Mouse (Mus musculus): Measurements from ENCODE around the gene Arrdc5. TPM values are rescaled to one million over a fixed set of nuclear protein-coding genes. Genes with fewer than 3 reads are reported as not detected.
A peak's percentile ranks its signal among the peaks of the same experiment; 100 is the strongest.

Arrdc5 gene
- total RNA-seq, 2 experiments from 2014 or later, result not detected

DNA sequence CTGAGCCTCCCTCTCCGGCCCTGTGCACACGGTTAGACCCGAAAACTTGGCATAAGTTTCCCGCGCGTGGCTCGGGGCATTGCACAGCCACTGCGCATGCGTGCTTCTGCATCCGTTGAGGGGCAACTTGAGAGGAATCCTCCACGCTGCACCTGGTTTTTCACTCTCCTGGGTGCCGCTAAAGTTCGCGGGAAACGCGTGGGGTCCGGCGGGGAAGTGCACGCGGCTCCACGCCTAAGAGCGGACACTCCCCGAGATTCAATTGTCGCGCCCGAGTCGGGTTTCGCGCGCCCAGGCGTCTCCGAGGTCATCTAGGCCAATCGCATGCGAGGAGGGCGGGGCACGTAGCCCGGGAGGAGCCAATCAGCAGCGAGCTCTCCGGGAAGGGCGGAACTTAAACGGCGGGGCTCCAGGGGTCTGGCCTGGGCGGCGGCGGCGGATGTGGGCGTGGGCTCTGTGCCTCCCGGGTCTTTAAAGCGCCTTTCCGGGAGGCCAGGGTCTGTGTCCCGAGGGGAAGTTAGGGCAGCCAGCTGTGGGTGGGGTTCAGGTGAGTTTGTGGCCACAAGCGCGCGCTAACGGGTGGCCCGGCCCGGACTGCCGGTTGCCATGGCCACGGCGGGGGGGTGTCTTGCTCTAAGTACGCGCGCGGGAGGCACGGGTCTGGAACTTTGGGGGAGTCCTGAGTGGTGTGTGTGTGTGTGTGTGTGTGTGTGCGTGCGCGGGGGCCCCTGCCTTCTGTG lies 3.9 kb upstream of the Arrdc5 start:
- peak; percentile 88 to 93 for DNase-seq (ENCODE audit: low spot score in 2 of 2)

DNA sequence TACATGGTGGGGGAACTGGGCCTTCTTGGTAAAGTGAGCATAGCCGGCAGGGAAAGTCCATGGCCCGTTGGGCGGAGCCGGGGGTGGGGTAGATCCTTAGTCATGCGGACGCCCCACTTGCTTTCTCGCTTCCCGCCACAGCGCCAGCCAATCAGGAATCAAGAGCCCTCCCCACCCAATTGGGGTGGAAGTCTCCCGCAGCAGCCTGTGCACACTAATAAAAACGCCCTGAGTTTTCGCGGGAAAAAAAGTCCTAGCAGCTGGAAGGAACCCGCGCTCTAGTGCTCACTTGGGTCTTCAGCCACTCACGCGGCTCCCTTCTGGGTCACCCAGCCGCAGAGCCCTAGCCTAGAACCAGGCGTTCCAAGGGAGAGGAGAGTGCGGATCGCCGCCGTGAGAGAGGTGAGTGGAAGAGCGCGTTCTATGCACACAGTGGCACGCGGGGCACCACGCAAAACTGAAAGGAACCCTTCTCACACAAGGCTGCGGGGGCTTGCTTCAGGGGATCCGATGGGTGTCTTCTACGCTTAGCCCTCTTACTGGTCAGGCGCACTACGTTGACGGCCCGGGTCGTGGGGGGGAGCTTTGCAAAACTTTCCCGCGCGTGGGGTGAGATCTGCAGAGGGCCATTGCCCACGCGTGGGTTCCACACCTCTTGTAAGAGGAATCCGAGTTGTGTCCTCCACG lies 3.2 kb upstream of the Arrdc5 start, which contains the start of gene Uhrf1:
TSS of gene Uhrf1 (plus strand) at position 162 of the 687 bp plus-strand sequence.
- peak; percentile 53 to 76 for DNase-seq (ENCODE audit: low spot score in 2 of 2)

GRCm38 (mm10) chr17:56302363-56302996 lies 2.4 kb upstream of the Arrdc5 start:
- DNase-seq (ENCODE audit: low spot score in 2 of 2), result peak; percentile 34 to 37

- DNase-seq (ENCODE audit: low spot score in 2 of 2), result no peak
These were observed 1.8 kb downstream of the Arrdc5 start for GRCm38 (mm10) chr17:56298238-56298637.

- DNase-seq (ENCODE audit: low spot score in 2 of 2), result no peak
These were observed 3.9 kb downstream of the Arrdc5 start for GRCm38 (mm10) chr17:56296201-56296600.

DNA sequence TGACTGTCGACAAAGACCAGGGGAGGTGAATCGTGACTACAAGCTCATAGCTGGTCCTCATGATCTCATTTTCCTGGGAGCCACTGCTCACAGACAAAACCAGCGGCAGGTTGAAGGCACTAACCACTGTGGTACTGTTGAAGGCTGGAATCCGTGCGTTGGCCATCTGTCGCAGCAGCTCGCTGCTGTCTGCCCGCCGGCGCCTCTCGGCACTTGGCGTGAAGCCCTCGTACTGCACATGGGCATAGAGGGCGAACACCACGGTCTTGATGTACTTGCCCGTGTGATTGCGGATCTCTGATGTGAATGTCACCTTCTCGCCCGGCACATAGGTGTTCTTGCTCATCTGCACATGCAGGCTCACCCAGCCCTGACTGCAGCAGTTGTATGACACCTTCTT lies 5.8 kb downstream of the Arrdc5 start:
- DNase-seq (ENCODE audit: low spot score in 2 of 2), result no peak

GRCm38 (mm10) chr17:56293291-56293690 lies 6.8 kb downstream of the Arrdc5 start:
- DNase-seq (ENCODE audit: low spot score in 2 of 2), result no peak

DNA sequence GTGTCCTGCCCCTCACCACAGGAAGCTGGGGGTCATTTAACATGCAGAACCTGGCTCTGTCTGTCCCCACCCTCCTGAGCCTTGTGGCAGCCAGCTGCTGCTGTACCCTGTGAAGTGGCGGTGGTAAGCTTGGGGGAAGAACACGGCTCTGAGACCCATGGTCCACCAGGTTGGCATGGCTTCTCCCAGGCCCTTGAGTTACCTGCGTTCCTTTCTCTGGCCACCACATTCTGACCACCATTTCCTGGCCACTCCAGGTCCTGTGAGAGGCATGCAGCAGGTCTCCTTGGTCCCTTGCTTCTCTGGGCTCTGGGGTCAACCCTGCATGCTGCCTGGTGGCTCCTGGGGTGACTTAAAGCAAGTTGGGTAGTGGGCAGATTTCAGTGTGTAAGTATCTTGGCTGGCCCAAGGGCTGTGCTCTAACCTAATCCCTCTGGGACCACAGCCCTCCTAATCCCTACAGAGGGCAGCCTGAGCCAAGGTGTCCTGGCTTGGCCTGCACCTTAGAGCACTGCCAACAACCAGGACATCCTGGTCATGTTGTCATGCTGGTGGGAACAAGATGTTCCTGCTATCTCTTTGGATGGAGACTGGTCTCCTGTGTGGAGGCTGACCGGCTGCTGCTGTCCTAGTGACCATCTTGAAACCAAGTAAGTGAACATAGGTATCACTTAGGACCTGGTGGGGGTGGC lies 7.4 kb downstream of the Arrdc5 start, which contains the start of gene Plin3:
TSS of gene Plin3 (minus strand) at position 343 of the 692 bp plus-strand sequence.
- DNase-seq (ENCODE audit: low spot score in 2 of 2), result no peak

DNA sequence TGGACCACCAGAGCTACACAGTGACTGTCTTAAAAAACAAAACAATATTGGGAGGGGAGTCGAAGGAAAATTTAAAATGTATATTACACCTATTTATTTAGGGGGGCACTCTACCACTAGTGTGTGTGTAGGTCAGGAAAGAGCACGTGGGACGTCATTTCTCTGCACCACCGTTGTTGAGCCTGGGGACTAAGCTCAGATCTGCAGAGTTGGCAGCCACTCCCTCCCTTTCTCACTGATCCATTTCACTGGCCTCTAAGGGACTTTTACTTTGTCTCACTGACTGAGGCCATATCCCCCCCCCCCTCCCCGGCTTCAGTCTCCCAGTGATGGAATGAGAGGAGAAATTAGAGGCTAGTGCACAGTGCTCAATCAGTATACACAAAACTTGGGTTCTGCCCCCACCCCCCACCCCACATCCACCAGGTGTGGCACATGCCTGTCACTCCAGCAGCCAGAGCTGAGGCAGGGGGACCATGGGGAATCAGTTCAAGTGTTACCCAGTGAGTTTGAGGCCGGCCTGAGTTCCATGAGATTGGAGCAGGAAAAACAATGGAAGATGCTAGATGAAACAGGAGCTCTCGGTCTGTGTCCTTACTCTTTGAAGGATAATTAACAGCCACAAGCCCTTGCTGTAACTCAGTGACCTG lies 8.1 kb downstream of the Arrdc5 start:
- DNase-seq (ENCODE audit: low spot score in 2 of 2), result no peak

- DNase-seq (ENCODE audit: low spot score in 2 of 2), result peak; percentile 76 to 80
These were observed 8.9 kb downstream of the Arrdc5 start for GRCm38 (mm10) chr17:56291171-56291511.

DNA sequence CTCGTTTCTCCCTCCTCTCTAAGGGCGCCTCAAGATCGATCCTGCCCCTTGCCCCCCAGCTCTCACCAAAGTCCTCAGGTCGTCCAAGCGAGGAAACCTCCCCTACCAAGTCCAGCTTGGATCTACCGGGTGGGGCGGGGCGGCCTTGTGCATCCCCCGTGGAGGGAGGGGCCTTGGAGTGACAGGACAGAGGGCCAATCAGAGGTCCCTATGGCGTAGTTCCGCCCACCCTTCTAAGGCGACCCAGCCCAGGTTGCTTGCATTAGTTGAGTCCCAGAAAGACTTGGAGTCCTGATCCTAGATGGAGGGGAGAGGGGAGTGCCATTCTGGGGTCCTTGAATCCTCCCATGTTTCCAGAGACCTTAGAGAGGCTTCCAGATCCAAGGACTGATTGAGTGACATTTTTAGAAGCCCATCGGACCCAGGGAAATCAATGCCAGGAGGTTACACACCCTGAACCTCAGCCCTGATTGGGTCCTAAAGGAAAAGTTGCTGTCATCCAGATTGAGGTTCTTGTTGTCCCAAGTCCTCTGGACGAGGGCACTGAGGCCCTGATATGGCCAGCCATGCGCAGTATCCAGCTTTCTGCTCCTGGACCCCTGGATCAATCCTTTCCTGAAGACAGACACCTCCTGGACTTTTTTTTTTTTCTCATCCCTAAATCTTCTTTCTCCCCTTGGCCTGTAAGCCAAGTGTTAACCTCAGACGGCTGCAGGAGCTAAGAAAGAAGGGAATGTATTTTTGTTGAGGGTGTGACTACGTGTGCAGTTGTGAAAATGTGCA lies 9.5 kb downstream of the Arrdc5 start:
- peak; percentile 92 for DNase-seq (ENCODE audit: low spot score in 2 of 2)

DNA sequence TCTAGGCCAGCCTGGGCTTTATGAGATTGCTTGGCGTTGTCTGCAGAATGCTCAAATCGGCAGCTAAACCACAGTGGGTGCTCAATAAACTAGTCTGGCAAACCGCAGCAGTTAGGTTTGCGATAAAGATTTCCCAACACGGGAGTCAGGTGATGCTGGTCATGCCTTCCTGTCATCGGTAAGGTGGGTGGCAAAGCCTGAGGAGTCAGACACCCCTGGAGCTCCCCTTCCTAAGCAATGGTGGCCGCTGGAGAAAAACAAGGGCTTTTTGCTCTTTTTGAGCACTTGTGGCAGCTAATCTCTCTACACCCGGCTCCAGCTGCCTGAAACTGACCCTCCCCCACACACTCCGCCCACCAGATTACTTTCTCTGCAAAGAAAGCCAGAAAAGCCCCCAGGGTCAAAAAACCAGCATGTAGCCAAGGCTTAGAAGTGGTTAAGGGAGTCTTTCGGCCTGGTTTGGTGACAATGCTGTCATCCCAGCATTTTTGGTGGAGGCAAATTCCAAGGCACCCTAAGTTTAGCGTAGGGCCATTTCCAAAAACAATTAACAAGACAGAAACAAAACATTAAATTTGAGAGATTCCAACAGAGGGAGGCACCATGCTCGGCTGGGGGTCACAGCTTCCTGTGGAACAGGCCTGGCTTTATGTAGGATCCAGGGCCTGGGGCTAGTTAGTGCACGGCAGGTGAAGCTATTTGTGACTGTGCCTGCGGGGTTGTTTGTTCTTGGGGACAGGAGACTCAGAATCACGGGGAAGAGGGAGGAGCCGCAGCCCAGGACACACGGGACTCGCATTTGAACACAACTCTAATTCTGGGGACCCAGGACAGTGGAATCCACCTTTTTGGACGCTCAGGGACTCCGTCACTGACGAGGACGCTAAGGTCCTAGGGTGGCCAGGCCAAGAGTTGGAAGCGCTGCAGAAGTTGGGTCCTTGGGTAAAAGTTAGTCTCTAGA lies 10.4 kb downstream of the Arrdc5 start:
- no peak for DNase-seq (ENCODE audit: low spot score in 2 of 2)

GRCm38 (mm10) chr17:56288866-56289265 lies 11.2 kb downstream of the Arrdc5 start:
- no peak for DNase-seq (ENCODE audit: low spot score in 2 of 2)

DNA sequence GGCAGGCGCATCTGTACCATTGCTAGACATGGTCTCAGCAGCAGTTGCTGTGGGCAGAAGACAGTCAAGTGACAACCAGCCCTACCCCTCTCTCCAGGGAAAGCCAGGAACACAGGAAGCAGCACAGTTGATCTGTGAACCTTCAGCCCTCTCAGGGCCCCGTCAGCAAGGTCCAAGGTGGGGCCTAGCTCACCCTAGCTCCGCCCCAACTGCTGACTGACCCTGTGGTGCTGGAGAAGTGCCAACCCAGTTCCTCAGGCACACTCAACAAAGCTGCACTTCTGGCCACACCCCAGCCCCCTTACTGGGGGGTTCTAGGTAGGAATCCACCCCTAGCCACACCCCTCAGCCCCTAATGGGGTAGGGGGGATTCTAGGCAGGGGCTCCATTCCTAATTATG lies 12.3 kb downstream of the Arrdc5 start:
- DNase-seq (ENCODE audit: low spot score in 2 of 2), result peak in 1 of 2 experiments; percentile 50

GRCm38 (mm10) chr17:56285995-56286394 lies 14.1 kb downstream of the Arrdc5 start:
- DNase-seq (ENCODE audit: low spot score in 2 of 2), result no peak

- DNase-seq (ENCODE audit: low spot score in 2 of 2), result no peak
These were observed 16.8 kb downstream of the Arrdc5 start for GRCm38 (mm10) chr17:56283316-56283715.

- no peak for DNase-seq (ENCODE audit: low spot score in 2 of 2)
These were observed 17.3 kb downstream of the Arrdc5 start for GRCm38 (mm10) chr17:56282802-56283201.

GRCm38 (mm10) chr17:56281193-56281592 lies 18.9 kb downstream of the Arrdc5 start:
- no peak for DNase-seq (ENCODE audit: low spot score in 2 of 2)

Data from adrenal gland, postnatal 4 days (tissue).